Comparison of ENCODE assay signal across 21 mouse cellular contexts in the genomic region with DNA sequence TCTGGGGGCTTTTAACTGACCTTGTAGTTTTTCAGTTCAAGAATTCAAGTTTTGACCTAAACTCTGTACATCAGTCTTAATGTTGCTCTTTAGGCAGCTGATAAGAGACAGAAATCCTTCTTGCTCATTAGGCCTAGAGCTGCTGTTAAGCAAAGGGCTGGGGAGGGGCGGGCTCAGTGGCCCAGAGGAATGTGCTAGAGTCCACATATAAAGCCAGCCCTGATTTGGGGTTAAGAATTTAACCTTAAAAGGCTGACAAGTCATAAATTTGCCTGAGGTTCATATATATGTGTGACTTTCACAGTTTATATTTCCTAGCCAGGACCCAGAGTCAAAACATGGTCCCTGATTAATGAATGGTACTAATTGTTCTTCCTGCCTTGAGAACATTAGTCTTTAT. TPM values are rescaled to one million over a fixed set of nuclear protein-coding genes. Genes with fewer than 3 reads are reported as not detected.
DNase-seq lines count a peak whose midpoint lies in the region; ATAC-seq lines count a peak whose summit lies in the region.
"Had no signal": no experiment of that assay in that cellular context is flagged by ENCODE, and none has a peak within 500 bp of the region (broad histone marks: within the 10 kb centered on the region; RNA-seq: fewer than 3 reads in every experiment).

No protein-coding gene starts in this region.

- no peaks in the 10 kb centered on the region for H3K36me3 ChIP-seq in kidney, embryonic 16.5 days (ENCODE audit: insufficient read depth, low read length)
- no peaks in the 10 kb centered on the region for H3K36me3 ChIP-seq in forebrain, embryonic 13.5 days (ENCODE audit: poor library complexity, severe bottlenecking)
- H3K36me3 ChIP-seq: G1E; hindbrain, embryonic 10.5 days had no signal

- WGBS in kidney, embryonic 16.5 days = 63% methylated on average over 1 of the region's 1 CpGs
- WGBS in forebrain, embryonic 13.5 days = 79% methylated on average over 1 of the region's 1 CpGs

- no peak overlapping the region for H3K9ac ChIP-seq in kidney, embryonic 16.5 days (replicated peaks; ENCODE audit: low read length)
- H3K9ac ChIP-seq in forebrain, embryonic 13.5 days = no peak overlapping the region
- H3K9ac ChIP-seq: heart, embryonic 12.5 days; hindbrain, embryonic 14.5 days had no signal

- no peak overlapping the region for H3K4me3 ChIP-seq in kidney, embryonic 16.5 days (ENCODE audit: low read length)
- no peak overlapping the region for H3K4me3 ChIP-seq in forebrain, embryonic 13.5 days
- H3K4me3 ChIP-seq: embryonic facial prominence, embryonic 10.5 days; gastrocnemius, adult 2 months; heart, embryonic 12.5 days; hindbrain, embryonic 10.5 days had no signal

- H3K27me3 ChIP-seq in kidney, embryonic 16.5 days (ENCODE audit: insufficient read depth, low read length) = no peaks in the 10 kb centered on the region; the same call in 1 of the 2 replicates
- no peaks in the 10 kb centered on the region for H3K27me3 ChIP-seq in forebrain, embryonic 13.5 days
- H3K27me3 ChIP-seq: heart, embryonic 12.5 days had no signal

- H3K4me1 ChIP-seq in kidney, embryonic 16.5 days (ENCODE audit: insufficient read depth, low read length) = no peaks in the 10 kb centered on the region
- H3K4me1 ChIP-seq in forebrain, embryonic 13.5 days = no peaks in the 10 kb centered on the region
- H3K4me1 ChIP-seq: embryonic facial prominence, embryonic 10.5 days; hindbrain, embryonic 10.5 days had no signal

- peak; percentile 40 for DNase-seq in embryo, embryonic 10.5 days (ENCODE audit: low spot score)
- DNase-seq in embryo, embryonic 10 days (ENCODE audit: low spot score) = no peak
- DNase-seq in kidney, adult 11 months = no peak
- DNase-seq in kidney, postnatal 4 days = peak; percentile 38
- DNase-seq in kidney, adult 18-20 months = no peak
- DNase-seq: adrenal gland, adult 8-10 months; adrenal gland, postnatal 36 days; B cell, adult 2 months; cerebellum, adult 2 months; cerebellum, postnatal 10 days; gastrocnemius, adult 2 months; gastrocnemius, postnatal 25 days had no signal

- no peaks in the 10 kb centered on the region for H3K9me3 ChIP-seq in kidney, embryonic 16.5 days (ENCODE audit: low read length)
- no peaks in the 10 kb centered on the region for H3K9me3 ChIP-seq in forebrain, embryonic 13.5 days (replicated peaks)
- H3K9me3 ChIP-seq: embryonic facial prominence, embryonic 10.5 days; G1E; heart, embryonic 12.5 days; hindbrain, embryonic 10.5 days had no signal

- ATAC-seq in kidney, embryonic 16.5 days (ENCODE audit: low FRiP score, low TSS enrichment) = peak; percentile 88; the same call in 1 of the 2 replicates
- ATAC-seq in forebrain, embryonic 13.5 days = no peak
- ATAC-seq: CD4-positive, CD25-positive, alpha-beta regulatory T cell, adult 4 months; forebrain, embryonic 14.5 days had no signal

- no peak overlapping the region for H3K4me2 ChIP-seq in kidney, embryonic 16.5 days (replicated peaks; ENCODE audit: low read depth, low read length)
- no peak overlapping the region for H3K4me2 ChIP-seq in forebrain, embryonic 13.5 days
- H3K4me2 ChIP-seq: heart, embryonic 12.5 days; hindbrain, embryonic 14.5 days had no signal

- H3K27ac ChIP-seq in kidney, embryonic 16.5 days (ENCODE audit: low read length) = no peak overlapping the region
- no peak overlapping the region for H3K27ac ChIP-seq in forebrain, embryonic 13.5 days
- H3K27ac ChIP-seq: embryonic facial prominence, embryonic 10.5 days; gastrocnemius, adult 2 months; hindbrain, embryonic 10.5 days; hindbrain, embryonic 14.5 days had no signal

RNA-seq across cellular contexts. Expression of a gene that starts 14.5 kb away (rescaled TPM):
- 969 and 985 TPM in 2 replicates for polyA plus RNA-seq in kidney, embryonic 16.5 days (2015; fragmentation: Nextera tagmentation; extraction: Ambion mirVana)
- polyA plus RNA-seq in forebrain, embryonic 13.5 days (2015; fragmentation: Nextera tagmentation; extraction: Ambion mirVana) = 33.5 and 34.9 TPM in 2 replicates
- polyA plus RNA-seq: CD4-positive, CD25-positive, alpha-beta regulatory T cell, adult 4 months; G1E had no signal

Comparison
In these comparisons a context has a peak if more than half of its experiments do, and no peak if none do; other contexts are left out.
1. DNase-seq: peak in embryo, embryonic 10.5 days (single experiment) and kidney, postnatal 4 days (2 of 2); none in embryo, embryonic 10 days (single experiment), kidney, adult 11 months (single experiment) and kidney, adult 18-20 months (single experiment).
2. RNA of a gene that starts 14.5 kb away (polyA plus RNA-seq): 969 to 985 TPM in kidney, embryonic 16.5 days; 33.5 to 34.9 TPM in forebrain, embryonic 13.5 days; every median in the first group is over 10 times any median in the second.